ENCODE assay signal across 25 mouse cellular contexts in genomic region chr10:4943148-4943547, GRCm38 (mm10).
DNase-seq lines count a peak whose midpoint lies in the region.
"Had no signal": no experiment of that assay in that cellular context is flagged by ENCODE, and none has a peak within 500 bp of the region (broad histone marks: within the 10 kb centered on the region; RNA-seq: fewer than 3 reads in every experiment).

No protein-coding gene starts in this region.

- H3K27me3 ChIP-seq in forebrain, embryonic 10.5 days (ENCODE audit: poor library complexity, severe bottlenecking), result no peaks in the 10 kb centered on the region
- H3K27me3 ChIP-seq: CH12.LX; embryonic facial prominence, embryonic 13.5 days; embryonic facial prominence, embryonic 15.5 days; forebrain, embryonic 13.5 days; forebrain, embryonic 15.5 days had no signal

- H3K4me1 ChIP-seq in forebrain, embryonic 10.5 days, result no peaks in the 10 kb centered on the region
- H3K4me1 ChIP-seq: embryonic facial prominence, embryonic 13.5 days; embryonic facial prominence, embryonic 15.5 days; forebrain, embryonic 13.5 days; forebrain, embryonic 15.5 days had no signal

- intact Hi-C loops in gastrocnemius, postnatal 36 days (cut with DNase I), result no loop called here

- H3K27ac ChIP-seq in forebrain, embryonic 10.5 days, result no peak overlapping the region
- H3K27ac ChIP-seq: embryonic facial prominence, embryonic 13.5 days; embryonic facial prominence, embryonic 15.5 days; forebrain, embryonic 13.5 days; forebrain, embryonic 15.5 days had no signal

- WGBS in forebrain, embryonic 10.5 days, result 89% methylated on average over 5 of the region's 5 CpGs

- H3K9me3 ChIP-seq in forebrain, embryonic 10.5 days, result no peaks in the 10 kb centered on the region
- H3K9me3 ChIP-seq: embryonic facial prominence, embryonic 13.5 days; embryonic facial prominence, embryonic 15.5 days; forebrain, embryonic 13.5 days; forebrain, embryonic 15.5 days; G1E had no signal

- H3K4me3 ChIP-seq in forebrain, embryonic 10.5 days, result no peak overlapping the region
- H3K4me3 ChIP-seq: embryonic facial prominence, embryonic 13.5 days; embryonic facial prominence, embryonic 15.5 days; erythroblast, embryonic 14.5 days; forebrain, embryonic 13.5 days; forebrain, embryonic 15.5 days had no signal

- H3K36me3 ChIP-seq in forebrain, embryonic 10.5 days (replicated peaks), result no peaks in the 10 kb centered on the region
- H3K36me3 ChIP-seq: embryonic facial prominence, embryonic 13.5 days; embryonic facial prominence, embryonic 15.5 days; forebrain, embryonic 15.5 days; G1E had no signal

- peak; percentile 8 for DNase-seq in gastrocnemius, postnatal 25 days
- no peak for DNase-seq in gastrocnemius, postnatal 36 days
- peak; percentile 85 for DNase-seq in fat pad, adult 2 months (ENCODE audit: extremely low read depth, low read depth, low spot score)
- peak; percentile 72 for DNase-seq in gonadal fat pad, adult 2 months (ENCODE audit: low read depth)
- peak; percentile 19 for DNase-seq in skeletal muscle tissue, adult 2 months (ENCODE audit: low read depth, low spot score)
- no peak for DNase-seq in forebrain, embryonic 10.5 days (ENCODE audit: extremely low spot score, low spot score)
- DNase-seq in adrenal gland, adult (ENCODE audit: inconsistent age in 2 of 2, low spot score in 1 of 2), result no peak
- no peak for DNase-seq in B cell, adult 2 months
- DNase-seq: adrenal gland, adult 8-10 months; adrenal gland, postnatal 14 days; adrenal gland, postnatal 36 days; cerebellum, adult 11-12 months; cerebellum, adult 2 months; cerebellum, adult 9-10 months; cerebellum, postnatal 14 days; cerebellum, postnatal 36 days; embryo, embryonic 11 days; forebrain, postnatal 0 days had no signal

Comparison
In these comparisons a context has a peak if more than half of its experiments do, and no peak if none do; other contexts are left out.
1. DNase-seq: peak in gastrocnemius, postnatal 25 days (single experiment), fat pad, adult 2 months (single experiment), gonadal fat pad, adult 2 months (single experiment) and skeletal muscle tissue, adult 2 months (single experiment); none in gastrocnemius, postnatal 36 days (0 of 2), forebrain, embryonic 10.5 days (single experiment), adrenal gland, adult (0 of 2) and B cell, adult 2 months (0 of 2).